Mouse (Mus musculus) ovary, postnatal 14 days (tissue): ENCODE data around the gene H2-D1.
"Not testable (repeated sequence)": the region's sequence is repeated elsewhere in the genome, so short reads cannot be mapped to it uniquely, and the experiment has no call there.

ENCODE experiments used
- DNase-seq: peaks from one replicate; pipeline ENCODE4 v3.0.0; 2022; ENCODE audit warnings: low spot score

The H2-D1 gene

GRCm38 (mm10) chr17:35303756-35304350 is 41.3 kb downstream of the H2-D1 start:
- no peak for DNase-seq

- DNase-seq, result no peak
Observed at GRCm38 (mm10) chr17:35304478-35304877, 41.9 kb downstream of the H2-D1 start.

GRCm38 (mm10) chr17:35304921-35305320 is 42.4 kb downstream of the H2-D1 start:
- DNase-seq, result not testable (repeated sequence)
